Mouse (Mus musculus) mammary gland, adult 2 months (tissue): ENCODE measurements around the gene Eef2kmt. TPM values are rescaled to one million over a fixed set of nuclear protein-coding genes. Genes with fewer than 3 reads are reported as not detected.

Experiments used
- polyA plus RNA-seq: library from polyadenylated mRNA; depleted of rRNA; stranded (reverse); fragments of >200 nt; gene quantifications from 2 replicates; pipeline ENCODE4 v1.2.3, GENCODE M21; 2012; ENCODE audit warnings: low replicate concordance; rRNA removed

The Eef2kmt gene
- 58.8 and 76.6 TPM in 2 replicates for polyA plus RNA-seq

DNA sequence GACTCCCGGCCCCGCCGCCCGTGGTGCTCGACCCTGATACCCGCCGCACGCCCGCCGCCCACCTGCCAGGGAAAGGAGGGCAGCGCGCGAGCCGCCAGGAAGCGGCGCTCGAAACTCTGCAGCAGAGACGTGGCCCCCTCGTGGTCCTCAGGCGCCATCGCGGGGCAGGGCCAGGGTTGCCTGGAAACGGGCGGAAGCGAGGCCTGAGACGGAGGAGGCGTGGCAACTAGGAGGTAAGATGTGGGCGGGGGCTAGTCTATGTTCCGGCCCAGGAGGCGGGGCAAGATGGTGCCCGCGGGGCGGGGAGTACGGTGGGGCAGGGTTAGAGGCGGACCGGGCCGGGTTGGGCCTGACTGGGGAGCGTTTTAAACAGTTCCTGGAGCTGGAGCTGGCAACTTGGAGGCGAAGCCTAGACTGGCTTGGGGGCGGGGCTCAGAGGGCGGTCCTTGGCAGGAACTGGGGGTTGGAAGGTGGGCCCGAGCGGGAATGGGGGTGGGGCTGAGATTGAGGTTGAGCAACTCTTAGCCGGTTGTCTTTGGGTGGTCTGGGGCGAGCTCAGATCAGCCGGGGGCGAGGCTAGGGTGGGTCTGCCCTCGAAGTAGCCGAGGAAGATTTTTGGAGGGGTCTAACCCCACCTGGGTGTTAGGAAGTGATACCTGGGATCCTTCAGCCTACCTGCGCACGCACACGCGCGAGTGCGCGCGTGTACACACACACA is at the start of gene Eef2kmt:
TSS of gene Eef2kmt (minus strand) at position 205 of the 718 bp plus-strand sequence.

DNA sequence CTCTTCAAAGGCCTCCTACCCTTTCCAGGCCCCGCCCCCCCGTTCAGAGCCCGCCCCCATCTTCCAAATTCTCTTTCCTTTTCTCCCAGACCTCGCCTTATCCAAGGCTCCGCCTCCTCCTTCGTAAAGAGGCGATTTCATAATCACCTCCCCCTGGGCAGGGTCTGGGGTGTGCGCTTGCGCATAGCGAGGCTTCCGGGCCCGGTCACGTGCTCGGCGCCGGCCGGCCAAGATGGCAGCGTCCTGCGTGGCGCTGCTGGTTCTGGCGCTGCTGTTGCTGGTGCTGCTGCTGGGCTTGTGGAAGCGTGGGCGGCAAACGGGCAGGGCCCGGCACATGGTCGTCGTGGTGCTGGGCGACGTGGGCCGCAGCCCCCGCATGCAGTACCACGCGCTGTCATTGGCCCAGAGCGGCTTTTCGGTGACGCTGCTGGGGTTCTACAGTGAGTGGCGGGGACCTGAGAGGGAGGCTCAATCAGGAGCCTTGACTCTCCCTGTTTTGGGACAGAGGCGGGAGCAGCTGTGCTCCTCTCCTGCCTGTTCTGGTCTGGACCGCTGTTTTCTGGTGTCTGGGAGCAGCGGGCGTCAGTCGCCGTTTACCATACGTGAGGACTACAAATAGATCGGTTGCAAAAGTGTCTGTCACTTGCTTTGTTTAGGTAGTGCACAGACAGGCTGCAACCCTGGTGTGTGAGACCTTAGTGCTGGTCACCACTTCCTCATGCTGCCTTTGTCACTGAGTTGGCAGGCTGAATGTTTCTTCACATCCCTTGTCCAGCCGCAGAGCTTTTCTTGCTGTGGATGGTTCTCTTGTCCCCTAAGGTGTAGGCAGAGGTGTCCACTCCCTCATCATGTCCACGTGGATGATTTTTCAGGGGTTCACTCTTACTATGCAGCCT is 22.1 kb downstream of the Eef2kmt start, which contains the start of gene Alg1:
TSS of gene Alg1 (plus strand) at position 204 of the 896 bp plus-strand sequence.

DNA sequence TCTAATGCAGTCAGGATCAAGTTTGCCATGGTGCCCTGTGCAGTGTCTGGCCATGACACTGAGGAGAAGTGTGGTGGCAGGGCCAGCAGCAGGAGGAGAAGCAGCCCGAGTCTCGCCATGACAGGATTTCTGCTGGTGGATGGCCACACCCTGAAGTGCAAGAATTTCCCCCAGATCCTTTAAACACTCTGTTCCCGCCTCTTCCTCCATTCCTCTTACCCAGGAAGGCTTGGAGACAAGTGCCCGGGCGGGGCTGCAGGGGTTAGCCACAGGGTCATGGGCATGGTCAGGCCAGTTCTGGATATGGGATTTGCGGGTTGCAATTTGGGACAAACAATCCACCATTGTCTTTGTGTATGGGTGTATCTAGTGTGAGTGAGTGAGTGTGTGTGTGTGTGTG is 33.6 kb downstream of the Eef2kmt start, which contains the start of gene AU021092:
TSS of gene AU021092 (minus strand) at position 160 of the 400 bp plus-strand sequence.

GRCm38 (mm10) chr16:5203668-5204433 is 51.9 kb downstream of the Eef2kmt start, which contains the start of gene Nagpa:
Gene Nagpa, minus strand, starts transcription at chr16:5204012.

Other genes with a start within 250 kb of the Eef2kmt start
- 19.8 and 26.5 TPM in 2 replicates for gene Smim22, start 248.7 kb downstream of the Eef2kmt start, polyA plus RNA-seq
- 134 and 212 TPM in 2 replicates for gene Rogdi, start 242.4 kb downstream of the Eef2kmt start, polyA plus RNA-seq
- 51.4 and 80.5 TPM in 2 replicates for gene Glyr1, start 206.1 kb downstream of the Eef2kmt start, polyA plus RNA-seq
- 32.7 and 45.9 TPM in 2 replicates for gene Ubn1, start 205.9 kb downstream of the Eef2kmt start, polyA plus RNA-seq
- gene Ppl, start 123.6 kb downstream of the Eef2kmt start, polyA plus RNA-seq, result 2.0 and 3.6 TPM in 2 replicates
- 0.26 and 8.9 TPM in 2 replicates for gene Sec14l5, start 108.9 kb downstream of the Eef2kmt start, polyA plus RNA-seq
- 47.9 and 52.6 TPM in 2 replicates for gene Nagpa, start 52.0 kb downstream of the Eef2kmt start, polyA plus RNA-seq
- gene AU021092, start 33.7 kb downstream of the Eef2kmt start, polyA plus RNA-seq, result 3.4 and 3.8 TPM in 2 replicates
- gene Alg1, start 22.4 kb downstream of the Eef2kmt start, polyA plus RNA-seq, result 63.7 and 65.6 TPM in 2 replicates